Mouse (Mus musculus) layer of hippocampus, adult 6 months (tissue): ENCODE data around the gene Lect2. TPM values are rescaled to one million over a fixed set of nuclear protein-coding genes. Genes with fewer than 3 reads are reported as not detected.

Experiments used
- long read RNA-seq, 2 experiments: library from polyadenylated mRNA; unstranded; transcript quantifications; one replicate each; pipeline ENCODE4 v2.0.0; 2019 to 2020
- polyA plus RNA-seq: library from polyadenylated mRNA; unstranded; fragments of <200 nt; fragmentation: Nextera tagmentation; gene quantifications from 2 replicates; pipeline ENCODE4 v1.2.3, GENCODE M21; 2021

Gene Lect2
- not detected in 2 replicates for polyA plus RNA-seq
- long read RNA-seq, experiment 1: 0 reads
- long read RNA-seq, experiment 2: 0 reads

DNA sequence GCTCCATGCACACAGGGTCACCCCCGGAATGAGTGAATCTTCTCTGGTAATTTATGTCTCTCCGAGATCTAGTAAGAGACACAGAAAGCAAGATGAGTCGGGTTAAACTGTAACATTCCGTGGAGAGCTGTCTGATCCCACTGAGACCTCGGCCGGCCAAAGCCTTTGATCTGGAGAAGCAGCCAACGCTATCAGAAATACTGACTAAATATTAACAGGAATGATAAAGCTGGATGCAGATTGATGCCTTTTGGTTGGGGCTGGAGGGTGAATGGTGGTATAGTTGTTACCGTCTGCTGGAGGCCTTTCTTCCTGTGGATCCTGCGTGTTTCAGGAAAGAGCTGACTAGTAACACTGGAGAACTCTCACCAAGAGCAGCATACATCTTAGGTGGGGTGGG lies at the start of gene Lect2:
Gene Lect2, minus strand, starts transcription at position 102 of the 400 bp plus-strand sequence.

DNA sequence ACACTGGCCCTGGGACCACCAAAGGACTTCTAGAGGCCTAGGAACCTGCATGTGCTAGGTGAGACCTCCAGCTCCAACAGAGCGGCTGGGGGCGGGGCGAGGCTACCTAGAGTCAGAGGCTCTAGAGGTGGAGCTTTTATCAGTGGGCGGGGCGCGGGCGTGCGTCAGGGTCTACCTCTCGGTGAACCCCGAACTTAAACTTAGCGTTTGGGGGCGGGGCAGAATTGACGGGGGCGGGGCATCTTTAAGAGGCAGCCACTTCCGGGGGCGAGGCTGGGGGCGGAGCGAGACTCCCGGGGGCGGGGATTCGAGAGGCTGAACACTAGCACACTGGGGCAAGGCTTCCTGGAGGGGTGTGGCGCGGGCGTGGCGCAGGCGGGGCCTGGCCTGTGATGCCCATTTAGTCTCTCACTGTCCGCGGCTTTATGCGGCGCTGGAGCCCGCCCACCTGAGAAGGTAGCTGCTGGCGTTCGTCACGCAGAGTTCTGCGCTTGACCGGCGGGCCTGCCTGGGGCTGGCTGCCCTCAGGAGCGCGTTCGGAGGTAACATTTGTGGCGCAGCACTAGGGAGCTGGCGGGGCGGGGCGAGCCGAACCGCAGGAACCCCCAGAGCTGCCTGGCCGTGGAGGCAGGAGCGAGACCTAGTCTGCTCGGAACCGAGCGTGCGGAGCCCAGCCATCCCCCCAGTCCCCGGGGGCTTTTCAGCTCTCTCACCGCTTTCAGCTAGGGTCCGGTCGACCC lies 26.1 kb downstream of the Lect2 start, which contains the start of gene Fbxl21:
Gene Fbxl21, plus strand, starts transcription at position 392 of the 740 bp plus-strand sequence.

Other genes with a start within 250 kb of the Lect2 start
- not detected in 2 replicates for gene Gm3045, start 121.9 kb downstream of the Lect2 start, polyA plus RNA-seq
- gene Slc25a48, start 110.1 kb downstream of the Lect2 start, polyA plus RNA-seq: 0.05 and 0.11 TPM in 2 replicates
- gene Il9, start 66.3 kb downstream of the Lect2 start, polyA plus RNA-seq: not detected in 2 replicates
- 4.7 and 5.1 TPM in 2 replicates for gene Fbxl21, start 26.0 kb downstream of the Lect2 start, polyA plus RNA-seq
- gene Tgfbi, start 61.0 kb upstream of the Lect2 start, polyA plus RNA-seq: 1.6 and 2.0 TPM in 2 replicates
- gene Smad5, start 154.5 kb upstream of the Lect2 start, polyA plus RNA-seq: 4.4 and 4.7 TPM in 2 replicates
- 0.46 and 0.54 TPM in 2 replicates for gene Gm45623, start 205.3 kb upstream of the Lect2 start, polyA plus RNA-seq